Mouse (Mus musculus) liver, adult 2 months (tissue): ENCODE results near the gene Piwil4. TPM values are rescaled to one million over a fixed set of nuclear protein-coding genes. Genes with fewer than 3 reads are reported as not detected.
"Not testable (repeated sequence)": the region's sequence is repeated elsewhere in the genome, so short reads cannot be mapped to it uniquely, and the experiment has no call there.

ENCODE experiments used
- DNase-seq: peaks from one replicate; pipeline ENCODE4 v3.0.0-alpha.2; 2011; ENCODE audit warnings: low read depth, low spot score; ENCODE audit errors: extremely low read depth
- H3K27ac ChIP-seq: fragments of 200-500 bp; replicated peaks from 2 replicates; pipeline ENCODE4 v1.5.1; 2012; ENCODE audit warnings: low read depth, mild to moderate bottlenecking, control low read depth, inconsistent platforms, low read length; ENCODE audit not compliant: insufficient read depth
- H3K27me3 ChIP-seq: fragments of 200-500 bp; 2 replicates; pipeline ENCODE4 v1.6.1; 2012; ENCODE audit warnings: mild to moderate bottlenecking, moderate library complexity, low read length, inconsistent platforms; ENCODE audit not compliant: control insufficient read depth, insufficient read depth
- H3K36me3 ChIP-seq: fragments of 200-500 bp; 2 replicates; pipeline ENCODE4 v1.6.1; 2012; ENCODE audit warnings: low read length, inconsistent platforms; ENCODE audit not compliant: control insufficient read depth, insufficient read depth
- H3K4me1 ChIP-seq: fragments of 200-500 bp; 2 replicates; pipeline ENCODE4 v1.6.1; 2011; ENCODE audit warnings: low read length; ENCODE audit not compliant: control insufficient read depth, insufficient read depth
- H3K4me3 ChIP-seq: fragments of 200-500 bp; 2 replicates; pipeline ENCODE4 v1.5.1; 2011; ENCODE audit warnings: low read depth, mild to moderate bottlenecking, control low read depth, low read length, moderate library complexity; ENCODE audit not compliant: insufficient read depth
- H3K79me2 ChIP-seq: fragments of 200-500 bp; 2 replicates; pipeline ENCODE4 v1.6.1; 2012; ENCODE audit warnings: inconsistent platforms, mild to moderate bottlenecking, low read length, moderate library complexity; ENCODE audit not compliant: control insufficient read depth, insufficient read depth
- H3K9ac ChIP-seq: fragments of 200-500 bp; 2 replicates; pipeline ENCODE4 v1.6.1; 2012; ENCODE audit warnings: low read depth, mild to moderate bottlenecking, control low read depth, inconsistent platforms, low read length
- CTCF ChIP-seq: fragments of 200-500 bp; IDR thresholded peaks from 2 replicates; pipeline ENCODE4 v1.5.1; 2011; ENCODE audit warnings: low read depth, low read length, control low read depth
- POLR2A ChIP-seq: fragments of 200-500 bp; IDR thresholded peaks from 2 replicates; pipeline ENCODE4 v1.6.1; 2011; ENCODE audit warnings: low read length, control low read depth; ENCODE audit not compliant: insufficient read depth; ENCODE audit errors: extremely low read depth
- WGBS: fragments of 180-500 bp; shearing (Covaris S2); methylation state at CpG from one replicate; pipeline ENCODE4 v1.1.7; 2018; 5-methylcytosine and 5-hydroxymethylcytosine counted together
- polyA plus RNA-seq: library from polyadenylated mRNA; depleted of rRNA; stranded (reverse); fragments of >200 nt; gene quantifications from 2 replicates; pipeline ENCODE4 v1.2.3, GENCODE M21; 2012
- total RNA-seq: library from RNA; depleted of rRNA; stranded (reverse); fragments of >200 nt; gene quantifications from 2 replicates; pipeline ENCODE4 v1.2.3, GENCODE M21; 2014

Gene Piwil4
- total and polyA plus RNA-seq, 2 experiments, result not detected

DNA sequence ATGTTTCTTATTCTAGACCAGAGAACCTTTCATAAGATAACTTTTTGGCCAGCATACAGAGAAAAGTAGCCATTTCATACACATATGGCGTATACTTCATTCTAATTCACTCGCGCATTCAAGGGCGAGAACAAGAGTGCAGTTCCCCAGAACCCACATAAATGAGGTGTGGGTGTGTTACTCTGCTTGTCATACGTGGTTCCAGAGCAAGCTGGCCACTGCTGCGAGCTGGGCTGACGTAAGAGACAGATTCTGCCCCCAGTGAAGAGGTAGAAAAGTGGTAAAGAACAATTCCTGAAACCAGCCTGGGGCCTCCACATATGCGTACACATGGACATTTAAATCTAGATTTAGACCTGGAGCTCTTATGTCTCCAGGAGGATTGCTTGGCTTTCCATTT is 66.0 kb downstream of the Piwil4 start:
- Histone ChIP-seq H3K27ac (no peak overlapping the region), H3K9ac (no peak overlapping the region), H3K79me2 (no peaks in the 10 kb centered on the region), H3K4me1 (peaks cover 3% of the 10 kb centered on the region; the same call in 1 of the 2 replicates), H3K4me3 (no peak overlapping the region), H3K27me3 (no peaks in the 10 kb centered on the region), H3K36me3 (no peaks in the 10 kb centered on the region)
- no peak for DNase-seq
- WGBS, result 89% methylated on average over 8 of the region's 8 CpGs
- TF ChIP-seq CTCF (no peak), POLR2A (no peak)

DNA sequence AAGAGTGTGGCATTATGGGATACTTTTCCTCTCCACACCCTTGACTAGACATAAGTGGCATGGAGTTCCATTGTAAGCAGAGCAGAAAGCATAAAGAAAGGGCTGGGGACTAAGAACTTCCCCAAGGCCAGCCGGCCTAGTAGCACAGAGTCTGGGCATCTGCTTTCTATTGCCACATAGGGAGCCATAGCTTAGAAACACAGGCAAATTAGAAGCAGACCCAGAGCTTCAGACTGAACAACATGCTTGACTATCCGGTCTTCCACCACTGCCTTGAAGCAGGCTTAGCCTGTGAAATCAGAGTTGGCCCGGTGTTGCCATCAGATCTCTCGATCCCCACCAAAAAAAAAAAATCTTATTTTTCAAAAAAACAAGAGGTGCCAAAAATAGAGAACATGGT is 67.4 kb downstream of the Piwil4 start:
- no peak for DNase-seq
- no peaks in the 10 kb centered on the region for H3K36me3 ChIP-seq
- peaks cover 3% of the 10 kb centered on the region; the same call in 1 of the 2 replicates for H3K4me1 ChIP-seq
- 90% methylated on average over 4 of the region's 4 CpGs for WGBS
- H3K4me3 ChIP-seq, result no peak overlapping the region
- no peaks in the 10 kb centered on the region for H3K79me2 ChIP-seq
- no peak overlapping the region for H3K9ac ChIP-seq
- TF ChIP-seq POLR2A, result no peak
- TF ChIP-seq CTCF, result no peak
- no peaks in the 10 kb centered on the region for H3K27me3 ChIP-seq
- H3K27ac ChIP-seq, result no peak overlapping the region

DNA sequence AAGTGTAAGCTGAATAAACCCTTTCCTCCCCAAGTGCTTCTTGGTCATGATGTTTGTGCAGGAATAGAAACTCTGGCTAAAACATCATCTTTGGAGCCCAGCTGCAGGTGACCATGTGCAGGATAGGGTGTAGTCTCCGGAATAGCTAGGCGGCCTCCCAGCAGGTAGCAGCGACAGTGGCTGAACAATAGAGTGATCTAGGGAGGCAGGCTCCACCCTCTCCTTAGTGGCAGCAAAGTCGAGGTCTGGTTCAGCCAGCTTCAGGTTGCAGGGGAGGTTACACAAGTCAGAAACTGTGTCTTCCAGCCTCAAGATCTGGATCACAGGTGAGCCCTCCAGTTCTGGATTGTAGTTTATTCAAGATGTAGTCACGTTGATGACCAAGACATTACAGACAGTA is 68.6 kb downstream of the Piwil4 start:
- not testable (repeated sequence) for H3K27me3 ChIP-seq, H3K27ac ChIP-seq, H3K4me1 ChIP-seq, H3K9ac ChIP-seq, DNase-seq, H3K4me3 ChIP-seq, H3K79me2 ChIP-seq, H3K36me3 ChIP-seq
- 54% methylated on average over 5 of the region's 5 CpGs for WGBS

DNA sequence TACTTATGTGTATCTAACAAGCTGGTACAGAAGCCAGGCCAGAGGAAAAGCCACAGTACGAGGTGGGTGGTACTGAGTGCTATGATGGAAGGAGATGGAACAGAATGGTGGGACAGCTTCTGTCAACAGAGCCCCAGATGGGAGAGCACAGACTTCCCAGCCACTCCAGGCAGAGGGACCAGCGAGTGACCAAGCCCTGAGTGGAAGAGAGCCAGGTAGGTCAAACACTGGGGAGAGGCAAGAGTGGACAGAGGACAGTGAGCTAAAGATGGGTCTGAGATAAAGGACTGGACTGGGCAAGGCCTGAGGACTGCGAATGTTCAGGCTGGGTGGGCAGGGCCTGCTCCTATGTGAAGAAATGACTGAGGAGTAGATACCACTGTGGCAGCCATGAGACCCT is 72.2 kb downstream of the Piwil4 start:
- Histone ChIP-seq H3K79me2 (no peaks in the 10 kb centered on the region), H3K9ac (no peak overlapping the region), H3K27me3 (no peaks in the 10 kb centered on the region), H3K4me1 (no peaks in the 10 kb centered on the region), H3K27ac (no peak overlapping the region), H3K4me3 (no peak overlapping the region), H3K36me3 (no peaks in the 10 kb centered on the region)
- no peak for DNase-seq
- WGBS, result 84% methylated on average over 3 of the region's 3 CpGs
- no peak for TF ChIP-seq POLR2A
- TF ChIP-seq CTCF, result no peak

- TF ChIP-seq CTCF (no peak), POLR2A (no peak)
- no peaks in the 10 kb centered on the region for H3K36me3 ChIP-seq
- WGBS, result 83% methylated on average over 3 of the region's 3 CpGs
Observed at GRCm38 (mm10) chr9:14666071-14666470, 74.5 kb downstream of the Piwil4 start.

GRCm38 (mm10) chr9:14663591-14663990 is 76.9 kb downstream of the Piwil4 start:
- Histone ChIP-seq H3K27me3 (no peaks in the 10 kb centered on the region), H3K9ac (no peak overlapping the region), H3K4me1 (no peaks in the 10 kb centered on the region), H3K79me2 (no peaks in the 10 kb centered on the region), H3K36me3 (no peaks in the 10 kb centered on the region), H3K27ac (no peak overlapping the region), H3K4me3 (no peak overlapping the region)
- DNase-seq, result no peak
- TF ChIP-seq CTCF (no peak), POLR2A (no peak)
- WGBS, result 90% methylated on average over 2 of the region's 2 CpGs

More at GRCm38 (mm10) chr9:14666071-14666470, 74.5 kb downstream of the Piwil4 start:
- Histone ChIP-seq H3K79me2 (no peaks in the 10 kb centered on the region), H3K4me1 (no peaks in the 10 kb centered on the region), H3K9ac (no peak overlapping the region), H3K27me3 (no peaks in the 10 kb centered on the region), H3K4me3 (no peak overlapping the region), H3K27ac (no peak overlapping the region)
- DNase-seq, result no peak
